Mouse (Mus musculus) limb, embryonic 12.5 days (tissue): ENCODE data around the gene Ppp4r2. TPM values are rescaled to one million over a fixed set of nuclear protein-coding genes. Genes with fewer than 3 reads are reported as not detected.
"Not testable (repeated sequence)": the region's sequence is repeated elsewhere in the genome, so short reads cannot be mapped to it uniquely, and the experiment has no call there.

Experiments used
- ATAC-seq: fragments of 200-750 bp; cut with Nextera tagmentation; 2 replicates; pipeline ENCODE4 v1.8.0; 2017; ENCODE audit warnings: low read depth, moderate TSS enrichment; ENCODE audit not compliant: insufficient number of reproducible peaks, insufficient read depth, low FRiP score, low TSS enrichment
- H3K27ac ChIP-seq: fragments of 300-500 bp; sonication (generic); 2 replicates; pipeline ENCODE4 v1.5.1; 2016; ENCODE audit warnings: mild to moderate bottlenecking, moderate library complexity
- H3K27me3 ChIP-seq: fragments of 300-500 bp; sonication (generic); 2 replicates; pipeline ENCODE4 v1.6.1; 2016; ENCODE audit warnings: mild to moderate bottlenecking, moderate library complexity
- H3K36me3 ChIP-seq: fragments of 300-500 bp; sonication (generic); 2 replicates; pipeline ENCODE4 v1.6.1; 2016; ENCODE audit warnings: mild to moderate bottlenecking, moderate library complexity
- H3K4me1 ChIP-seq: fragments of 300-500 bp; sonication (generic); replicated peaks from 2 replicates; pipeline ENCODE4 v1.6.1; 2016
- H3K4me2 ChIP-seq: fragments of 300-500 bp; sonication (generic); 2 replicates; pipeline ENCODE4 v1.6.1; 2016; ENCODE audit warnings: mild to moderate bottlenecking, moderate library complexity
- H3K4me3 ChIP-seq: fragments of 300-500 bp; sonication (generic); replicated peaks from 2 replicates; pipeline ENCODE4 v1.5.1; 2016; ENCODE audit warnings: mild to moderate bottlenecking
- H3K9ac ChIP-seq: fragments of 300-500 bp; sonication (generic); replicated peaks from 2 replicates; pipeline ENCODE4 v1.6.1; 2016; ENCODE audit warnings: mild to moderate bottlenecking, moderate library complexity
- H3K9me3 ChIP-seq: fragments of 300-500 bp; sonication (generic); 2 replicates; pipeline ENCODE4 v1.6.1; 2016; ENCODE audit warnings: mild to moderate bottlenecking, moderate library complexity
- WGBS: fragments of 180-500 bp; shearing (Covaris S2); methylation state at CpG from one replicate; pipeline ENCODE4 v1.1.7; 2016; 5-methylcytosine and 5-hydroxymethylcytosine counted together
- polyA plus RNA-seq: library from polyadenylated mRNA; unstranded; fragments of >200 nt; fragmentation: Nextera tagmentation; extraction: Ambion mirVana; gene quantifications from 2 replicates; pipeline ENCODE4 v1.2.1, GENCODE M21; 2016

The Ppp4r2 gene
- polyA plus RNA-seq, 1 experiment from 2014 or later: 25.0 TPM

GRCm38 (mm10) chr6:100831751-100832150 is 1.7 kb upstream of the Ppp4r2 start:
- no peaks in the 10 kb centered on the region for H3K9me3 ChIP-seq
- H3K4me1 ChIP-seq: 0 out of 2 replicates have a peak, but pooled peaks cover 3% of the 10 kb centered on the region
- WGBS: 93% methylated on average over 6 of the region's 6 CpGs

GRCm38 (mm10) chr6:100833811-100834481 is 524 bp downstream of the Ppp4r2 start:
- Histone ChIP-seq H3K9ac (peak overlapping the region; percentile 90), H3K9me3 (no peaks in the 10 kb centered on the region), H3K36me3 (peaks cover 43% of the 10 kb centered on the region), H3K4me3 (peak overlapping the region; percentile 90), H3K4me2 (peak overlapping the region; percentile 50), H3K27me3 (no peaks in the 10 kb centered on the region), H3K4me1 (0 out of 2 replicates have a peak, but pooled peaks cover 3% of the 10 kb centered on the region), H3K27ac (peak overlapping the region; percentile 94)
- 1% methylated on average over 56 of the region's 72 CpGs for WGBS
- peak; percentile 87 for ATAC-seq

More at GRCm38 (mm10) chr6:100831751-100832150, 1.7 kb upstream of the Ppp4r2 start:
- Histone ChIP-seq H3K36me3 (peaks cover 21% of the 10 kb centered on the region), H3K4me3 (no peak overlapping the region), H3K27me3 (no peaks in the 10 kb centered on the region), H3K4me2 (no peak overlapping the region), H3K9ac (no peak overlapping the region), H3K27ac (no peak overlapping the region)
- no peak for ATAC-seq

GRCm38 (mm10) chr6:100834489-100835160 is 1.2 kb downstream of the Ppp4r2 start:
- Histone ChIP-seq H3K9me3 (no peaks in the 10 kb centered on the region), H3K27ac (no peak overlapping the region), H3K36me3 (peaks cover 50% of the 10 kb centered on the region), H3K9ac (peak overlapping the region; percentile 90), H3K4me3 (peak overlapping the region; percentile 90), H3K4me1 (0 out of 2 replicates have a peak, but pooled peaks cover 3% of the 10 kb centered on the region), H3K4me2 (peak overlapping the region; percentile 50), H3K27me3 (no peaks in the 10 kb centered on the region)
- WGBS: 43% methylated on average over 9 of the region's 9 CpGs
- no peak for ATAC-seq

DNA sequence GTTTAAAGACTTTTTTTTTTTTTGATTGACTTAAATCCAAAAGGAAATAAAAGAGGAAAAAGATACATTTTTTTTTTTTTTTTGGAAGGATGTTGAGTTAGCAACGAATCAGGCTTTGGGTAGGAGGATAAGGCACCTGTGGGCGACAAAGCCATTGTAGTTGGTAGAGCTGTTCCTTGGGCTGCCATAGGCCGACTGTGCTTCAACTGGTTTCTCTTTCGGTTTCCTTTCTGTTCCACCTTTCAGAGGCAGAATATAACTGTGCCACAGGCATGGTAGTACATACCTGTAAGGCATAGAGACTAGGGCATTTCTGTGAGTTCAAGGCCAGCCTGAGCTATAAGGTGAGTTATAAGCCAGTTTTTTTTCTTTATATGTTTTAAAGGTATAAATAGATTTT is 11.6 kb downstream of the Ppp4r2 start:
- Histone ChIP-seq H3K9me3 (no peaks in the 10 kb centered on the region), H3K4me1 (no peaks in the 10 kb centered on the region), H3K36me3 (peaks cover 73% of the 10 kb centered on the region), H3K27me3 (no peaks in the 10 kb centered on the region), H3K4me3 (no peak overlapping the region), H3K27ac (no peak overlapping the region), H3K9ac (no peak overlapping the region), H3K4me2 (no peak overlapping the region)
- no peak for ATAC-seq
- WGBS: 95% methylated on average over 4 of the region's 4 CpGs

DNA sequence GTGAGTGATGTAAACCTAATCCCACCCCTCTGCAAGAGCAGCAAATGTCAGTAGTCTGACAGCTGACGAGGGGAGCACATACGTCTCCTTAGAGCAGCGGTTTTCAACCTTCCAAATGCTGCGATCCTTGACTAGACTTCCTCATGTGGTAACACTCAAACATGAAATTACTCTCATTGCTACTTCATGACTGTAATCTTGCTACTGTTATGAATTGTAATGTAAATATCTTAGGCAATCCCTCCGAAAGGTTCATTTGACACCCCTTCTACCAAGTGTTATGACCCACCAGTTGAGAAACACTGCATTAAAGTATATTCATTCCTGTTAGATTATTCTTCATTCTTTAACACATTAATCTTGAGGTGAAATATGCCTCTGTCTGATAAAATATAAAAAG is 13.8 kb downstream of the Ppp4r2 start:
- no peak for ATAC-seq
- Histone ChIP-seq H3K36me3 (peaks cover 63% of the 10 kb centered on the region), H3K27ac (no peak overlapping the region), H3K4me1 (no peaks in the 10 kb centered on the region), H3K4me3 (no peak overlapping the region), H3K9ac (no peak overlapping the region), H3K27me3 (no peaks in the 10 kb centered on the region), H3K4me2 (no peak overlapping the region), H3K9me3 (no peaks in the 10 kb centered on the region)
- 88% methylated on average over 5 of the region's 5 CpGs for WGBS

GRCm38 (mm10) chr6:100848682-100849375 is 15.4 kb downstream of the Ppp4r2 start:
- no peak overlapping the region for H3K9ac ChIP-seq
- 89% methylated on average over 9 of the region's 9 CpGs for WGBS
- no peak for ATAC-seq

GRCm38 (mm10) chr6:100850671-100851081 is 17.3 kb downstream of the Ppp4r2 start:
- no peaks in the 10 kb centered on the region for H3K4me1 ChIP-seq

More at GRCm38 (mm10) chr6:100848682-100849375, 15.4 kb downstream of the Ppp4r2 start:
- Histone ChIP-seq H3K27me3 (no peaks in the 10 kb centered on the region), H3K4me1 (no peaks in the 10 kb centered on the region), H3K36me3 (peaks cover 47% of the 10 kb centered on the region), H3K4me3 (no peak overlapping the region), H3K9me3 (no peaks in the 10 kb centered on the region), H3K4me2 (no peak overlapping the region), H3K27ac (no peak overlapping the region)

GRCm38 (mm10) chr6:100851083-100851482 is 17.7 kb downstream of the Ppp4r2 start:
- H3K9me3 ChIP-seq: no peaks in the 10 kb centered on the region
- no peak overlapping the region for H3K27ac ChIP-seq
- H3K36me3 ChIP-seq: peaks cover 52% of the 10 kb centered on the region
- H3K4me3 ChIP-seq: no peak overlapping the region
- no peaks in the 10 kb centered on the region for H3K4me1 ChIP-seq
- H3K27me3 ChIP-seq: no peaks in the 10 kb centered on the region
- H3K9ac ChIP-seq: no peak overlapping the region
- no peak for ATAC-seq
- no peak overlapping the region for H3K4me2 ChIP-seq
- WGBS: 91% methylated on average over 5 of the region's 5 CpGs

More at GRCm38 (mm10) chr6:100850671-100851081, 17.3 kb downstream of the Ppp4r2 start:
- WGBS: 89% methylated on average over 9 of the region's 9 CpGs
- Histone ChIP-seq H3K4me2 (no peak overlapping the region), H3K4me3 (no peak overlapping the region), H3K9me3 (no peaks in the 10 kb centered on the region), H3K9ac (no peak overlapping the region), H3K27me3 (no peaks in the 10 kb centered on the region), H3K36me3 (peaks cover 52% of the 10 kb centered on the region), H3K27ac (no peak overlapping the region)
- ATAC-seq: no peak

- Histone ChIP-seq H3K27ac (no peak overlapping the region), H3K27me3 (no peaks in the 10 kb centered on the region), H3K4me1 (no peaks in the 10 kb centered on the region), H3K9ac (no peak overlapping the region), H3K4me3 (no peak overlapping the region), H3K9me3 (no peaks in the 10 kb centered on the region), H3K36me3 (peaks cover 60% of the 10 kb centered on the region), H3K4me2 (no peak overlapping the region)
- ATAC-seq: no peak
- WGBS: 82% methylated on average over 6 of the region's 6 CpGs
Observed at GRCm38 (mm10) chr6:100865321-100865720, 31.9 kb downstream of the Ppp4r2 start.

- not testable (repeated sequence) for H3K9me3 ChIP-seq, H3K9ac ChIP-seq, H3K4me1 ChIP-seq, ATAC-seq, H3K27me3 ChIP-seq, H3K4me3 ChIP-seq, H3K4me2 ChIP-seq, H3K27ac ChIP-seq
- WGBS: 82% methylated on average over 5 of the region's 5 CpGs
- H3K36me3 ChIP-seq: peaks cover 60% of the 10 kb centered on the region
Observed at GRCm38 (mm10) chr6:100865788-100866187, 32.4 kb downstream of the Ppp4r2 start.

DNA sequence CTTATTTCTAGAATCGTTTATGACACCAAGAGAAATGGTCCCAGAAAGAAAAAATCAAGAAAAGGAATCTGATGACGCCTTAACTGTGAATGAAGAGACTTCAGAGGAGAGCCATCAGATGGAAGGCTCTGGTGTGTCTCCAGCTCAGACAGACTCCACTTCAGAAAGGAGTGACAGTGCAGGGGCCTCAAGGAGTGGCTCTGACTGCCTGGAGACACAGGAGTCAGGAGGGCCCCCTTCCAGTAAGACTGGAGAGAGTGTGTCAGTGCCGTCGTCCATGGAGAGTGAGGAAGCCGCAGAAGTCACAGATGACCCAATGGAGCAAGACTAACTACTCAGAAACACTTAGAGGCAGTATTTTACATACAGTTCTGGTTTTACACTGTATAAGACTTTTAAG is 32.8 kb downstream of the Ppp4r2 start:
- not testable (repeated sequence) for ATAC-seq, H3K4me2 ChIP-seq, H3K27ac ChIP-seq, H3K9ac ChIP-seq, H3K9me3 ChIP-seq, H3K27me3 ChIP-seq, H3K4me3 ChIP-seq, H3K4me1 ChIP-seq
- peaks cover 58% of the 10 kb centered on the region for H3K36me3 ChIP-seq
- 85% methylated on average over 5 of the region's 5 CpGs for WGBS
